Mouse (Mus musculus): Measurements from ENCODE around the gene Sapcd1. TPM values are rescaled to one million over a fixed set of nuclear protein-coding genes. Genes with fewer than 3 reads are reported as not detected.
"Not testable (repeated sequence)": the region's sequence is repeated elsewhere in the genome, so short reads cannot be mapped to it uniquely, and the experiment has no call there.

Sapcd1 gene
- polyA plus RNA-seq, 1 experiment from 2014 or later = 0.64 TPM

GRCm38 (mm10) chr17:35045807-35046680 is 18.2 kb upstream of the Sapcd1 start:
- ATAC-seq = peak; percentile 6
- POLR2A ChIA-PET = interaction anchor here (0.6 kb wide), 1 partner anchor 18 kb away, joined by 3 read pairs; the partner anchor contains the start of gene Sapcd1
- CTCF ChIA-PET = interaction anchor here (1.4 kb wide), 1 partner anchor 16 kb away, joined by 4 read pairs; no protein-coding TSS in a partner anchor
- no peak for TF ChIP-seq CTCF (IDR thresholded peaks at IDR 0.05)
- no peak for DNase-seq (ENCODE audit: low read depth, low spot score)
- H3K27me3 ChIP-seq = no peaks in the 10 kb centered on the region
- in situ Hi-C loops (cut with MboI; ENCODE audit: low pct_unique_long_range_greater_than_20kb) = no loop called here

DNA sequence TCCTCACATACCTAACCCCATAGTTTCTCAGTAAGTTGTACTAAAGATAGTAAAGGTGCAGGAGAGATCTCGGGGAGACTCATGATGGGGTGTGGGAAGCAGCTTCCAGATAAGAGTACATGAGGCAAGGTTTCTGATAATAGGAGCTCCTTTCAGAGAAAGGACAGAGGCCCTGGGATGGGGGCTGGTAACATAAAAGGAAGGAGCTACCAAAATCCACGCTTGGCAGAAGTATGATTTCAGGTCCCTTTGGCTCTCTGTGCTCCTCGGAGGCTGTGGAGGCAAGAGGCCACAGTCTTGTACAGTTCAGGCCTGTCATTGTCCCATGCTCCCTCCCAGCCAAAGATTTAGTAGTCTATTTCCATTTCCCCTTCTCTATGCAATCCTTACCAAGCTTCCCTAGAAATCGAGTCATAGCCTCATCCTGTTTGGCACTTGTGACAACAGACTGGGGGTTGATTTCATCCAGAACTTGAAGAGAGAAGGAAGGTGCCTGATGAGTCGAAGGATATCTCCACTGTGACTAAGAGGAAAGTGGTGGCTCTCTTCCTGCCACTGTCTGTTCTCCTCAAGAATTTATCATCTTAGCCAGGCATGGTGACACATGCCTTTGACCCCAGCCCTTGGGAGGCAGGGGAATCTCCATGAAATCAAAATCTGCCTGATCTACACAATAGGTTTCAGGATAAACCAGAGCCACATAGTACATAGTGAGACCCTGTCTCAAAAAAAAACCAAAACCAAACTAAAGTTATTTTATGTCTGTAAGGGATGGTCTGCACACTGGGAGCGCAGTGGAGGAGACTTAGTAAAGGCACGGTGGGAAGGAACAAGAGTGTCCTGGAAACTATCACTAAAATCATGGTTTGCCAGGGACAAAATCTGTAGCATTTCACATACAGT is 17.3 kb upstream of the Sapcd1 start:
- ChIA-PET POLR2A (interaction anchor here (0.5 kb wide), 2 partner anchors 30 to 119 kb away, joined by 4 to 5 read pairs; no protein-coding TSS in a partner anchor), CTCF (no interaction called here)
- no peaks in the 10 kb centered on the region for H3K27me3 ChIP-seq
- TF ChIP-seq CTCF (IDR thresholded peaks at IDR 0.05) = no peak
- DNase-seq (ENCODE audit: low read depth, low spot score) (no peak), ATAC-seq (no peak)
- in situ Hi-C loops (cut with MboI; ENCODE audit: low pct_unique_long_range_greater_than_20kb) = no loop called here

DNA sequence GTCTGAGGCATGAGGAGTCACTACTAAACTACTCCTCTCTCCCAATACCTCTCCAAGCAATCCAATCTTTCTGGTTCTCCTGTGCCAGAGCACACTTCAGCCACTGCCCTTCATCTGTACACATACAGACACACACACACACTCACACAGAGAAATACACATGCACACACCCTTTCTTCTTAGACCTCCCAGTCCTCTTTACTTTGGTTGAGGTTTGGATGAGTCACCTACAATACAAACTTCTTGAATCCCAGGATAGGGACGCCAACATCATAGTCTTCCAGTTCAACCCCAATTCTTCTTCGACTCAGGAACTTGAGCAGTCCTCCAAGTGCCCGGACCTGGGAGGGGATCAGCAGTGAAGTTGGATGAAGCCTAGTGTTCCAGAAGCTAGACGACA is 16.0 kb upstream of the Sapcd1 start:
- TF ChIP-seq CTCF (IDR thresholded peaks at IDR 0.05) = no peak
- no peaks in the 10 kb centered on the region for H3K27me3 ChIP-seq
- ChIA-PET POLR2A (no interaction called here), CTCF (interaction anchor here (0.7 kb wide), 1 partner anchor 15 kb away, joined by 3 read pairs; no protein-coding TSS in a partner anchor)
- in situ Hi-C loops (cut with MboI; ENCODE audit: low pct_unique_long_range_greater_than_20kb) = no loop called here
- no peak for DNase-seq (ENCODE audit: low read depth, low spot score)
- ATAC-seq = no peak

DNA sequence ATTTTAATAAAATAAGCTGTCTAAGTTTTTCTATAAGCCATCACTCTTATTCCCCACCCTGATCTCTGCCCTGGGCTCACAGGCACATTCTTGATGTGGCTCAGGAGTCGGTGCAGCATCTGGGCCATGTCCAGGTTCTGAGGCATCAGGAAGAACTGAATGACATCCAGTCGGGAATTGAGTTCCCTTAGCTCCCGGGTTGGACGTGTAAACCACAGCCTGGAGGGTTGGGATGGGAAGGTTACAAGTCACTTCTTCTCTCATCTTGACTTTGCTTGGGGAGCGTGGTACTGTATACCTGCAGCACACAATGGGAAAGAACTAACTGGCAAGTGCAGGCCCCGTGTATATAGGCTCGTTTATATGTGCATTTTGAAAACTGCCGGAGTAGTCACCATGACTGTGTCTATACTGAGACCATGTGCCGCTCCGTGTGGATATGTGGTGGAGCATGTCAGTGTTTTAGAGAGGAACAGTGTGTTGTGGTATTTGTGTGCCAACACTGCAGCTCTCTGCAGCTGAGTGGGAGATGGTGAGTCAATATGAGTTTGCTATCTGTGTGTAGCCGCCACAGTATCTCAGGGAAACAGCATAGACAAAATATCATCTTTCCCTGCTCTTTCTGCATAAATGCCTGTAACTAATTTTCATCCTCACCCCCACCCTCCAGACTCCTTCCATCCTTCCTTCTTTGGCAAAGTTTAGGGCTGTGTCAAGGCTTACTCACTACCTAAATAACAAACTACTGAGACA is 11.5 kb upstream of the Sapcd1 start:
- ChIA-PET CTCF (interaction anchor here (1.4 to 2.1 kb wide), 2 partner anchors 10 to 19 kb away, joined by 4 to 8 read pairs; no protein-coding TSS in a partner anchor), POLR2A (interaction anchor here (0.7 kb wide), 1 partner anchor 99 kb away, joined by 4 read pairs; no protein-coding TSS in a partner anchor)
- no peaks in the 10 kb centered on the region for H3K27me3 ChIP-seq
- DNase-seq (ENCODE audit: low read depth, low spot score) (no peak), ATAC-seq (peak; percentile 12)
- in situ Hi-C loops (cut with MboI; ENCODE audit: low pct_unique_long_range_greater_than_20kb) = no loop called here
- TF ChIP-seq CTCF (IDR thresholded peaks at IDR 0.05) = no peak

DNA sequence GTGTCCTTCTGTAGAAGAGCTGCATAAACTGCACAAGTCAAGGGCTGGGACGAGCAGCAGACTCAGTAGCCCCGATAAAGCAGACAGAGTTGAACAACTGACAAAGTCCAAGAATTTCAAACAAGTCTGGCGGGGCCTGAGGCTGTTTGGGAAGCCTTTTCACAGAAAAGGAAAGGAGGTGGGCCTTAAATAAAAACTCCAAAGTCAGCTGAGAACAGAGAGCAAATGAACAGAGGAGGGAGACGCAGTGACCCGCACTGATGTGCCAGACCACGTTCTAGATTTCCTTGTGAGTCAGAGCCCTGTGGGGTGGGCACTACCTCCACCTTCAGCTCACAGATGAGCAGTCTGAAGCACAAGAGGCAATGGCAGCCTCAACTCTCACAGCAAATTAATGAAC is 7.1 kb upstream of the Sapcd1 start:
- ChIA-PET CTCF (interaction anchor here (1.1 to 1.6 kb wide), 2 partner anchors 14 to 79 kb away, joined by 3 read pairs; no protein-coding TSS in a partner anchor), POLR2A (no interaction called here)
- H3K27me3 ChIP-seq = no peaks in the 10 kb centered on the region
- no peak for TF ChIP-seq CTCF (IDR thresholded peaks at IDR 0.05)
- no peak for ATAC-seq
- DNase-seq (ENCODE audit: low read depth, low spot score) = no peak
- in situ Hi-C loops (cut with MboI; ENCODE audit: low pct_unique_long_range_greater_than_20kb) = loop anchor here (5.0 kb wide), 1 partner anchor 52 kb away; the partner anchor contains the start of genes Abhd16a and Ly6g6f

GRCm38 (mm10) chr17:35033703-35034102 is 5.9 kb upstream of the Sapcd1 start:
- DNase-seq (ENCODE audit: low read depth, low spot score); ATAC-seq; H3K27me3 ChIP-seq; POLR2A ChIA-PET; CTCF ChIA-PET: not testable (repeated sequence)
- in situ Hi-C loops (cut with MboI; ENCODE audit: low pct_unique_long_range_greater_than_20kb) = loop anchor here (5.0 kb wide), 1 partner anchor 54 kb away; the partner anchor contains the start of genes Abhd16a and Ly6g6f

GRCm38 (mm10) chr17:35032323-35032870 is 4.6 kb upstream of the Sapcd1 start:
- DNase-seq (ENCODE audit: low read depth, low spot score) = no peak
- in situ Hi-C loops (cut with MboI; ENCODE audit: low pct_unique_long_range_greater_than_20kb) = loop anchor here (5.0 kb wide), 1 partner anchor 55 kb away; the partner anchor contains the start of genes Abhd16a and Ly6g6f
- POLR2A ChIA-PET = no interaction called here

DNA sequence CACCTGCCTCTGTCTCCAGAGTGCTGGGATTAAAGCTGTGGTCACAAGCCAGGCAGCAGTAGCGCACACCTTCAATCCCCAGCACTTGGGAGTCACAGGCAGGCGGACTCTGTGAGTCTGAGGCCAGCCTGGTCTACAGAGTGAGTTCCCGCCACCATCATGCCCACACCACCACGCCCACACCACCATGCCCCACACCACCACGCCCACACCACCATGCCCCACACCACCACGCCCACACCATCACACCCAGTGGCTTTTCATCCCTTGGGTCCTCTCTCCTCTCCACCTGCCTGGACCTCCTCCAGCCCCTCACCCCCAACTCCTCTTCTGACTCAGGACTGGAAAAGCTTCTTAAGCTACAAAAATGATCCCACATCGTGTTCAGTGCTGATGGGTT is 4.1 kb upstream of the Sapcd1 start:
- ATAC-seq (no peak), DNase-seq (ENCODE audit: low read depth, low spot score) (no peak)
- in situ Hi-C loops (cut with MboI; ENCODE audit: low pct_unique_long_range_greater_than_20kb) = loop anchor here (5.0 kb wide), 1 partner anchor 55 kb away; the partner anchor contains the start of genes Abhd16a and Ly6g6f
- H3K27me3 ChIP-seq = no peaks in the 10 kb centered on the region
- no peak for TF ChIP-seq CTCF (IDR thresholded peaks at IDR 0.05)
- CTCF ChIA-PET = no interaction called here
- POLR2A ChIA-PET = no interaction called here

More at GRCm38 (mm10) chr17:35032323-35032870, 4.6 kb upstream of the Sapcd1 start:
- no peak for ATAC-seq
- no peaks in the 10 kb centered on the region for H3K27me3 ChIP-seq
- CTCF ChIA-PET = interaction anchor here (0.9 kb wide), 1 partner anchor 10 kb away, joined by 3 read pairs; no protein-coding TSS in a partner anchor
- TF ChIP-seq CTCF (IDR thresholded peaks at IDR 0.05) = no peak

DNA sequence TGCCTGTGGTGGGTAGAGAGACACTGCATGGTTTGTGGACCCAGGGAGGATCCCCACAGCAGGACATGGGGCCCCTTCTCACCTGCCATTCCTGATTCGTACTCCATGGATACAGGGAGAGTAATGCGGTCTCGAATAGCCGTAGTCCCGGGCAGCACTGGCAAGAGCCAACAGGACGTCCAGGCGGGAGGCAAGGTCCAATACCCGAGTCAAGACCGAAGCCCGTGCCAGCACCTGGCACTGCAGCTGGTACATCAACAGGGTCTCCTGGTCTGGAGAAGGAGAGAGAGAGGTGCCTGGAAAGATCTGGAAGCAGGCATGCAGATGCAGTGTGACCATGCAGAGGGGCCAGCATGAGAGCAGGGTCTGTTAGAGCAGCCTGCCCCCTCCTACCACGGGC is 3.5 kb upstream of the Sapcd1 start:
- no peak for TF ChIP-seq CTCF (IDR thresholded peaks at IDR 0.05)
- ChIA-PET POLR2A (no interaction called here), CTCF (no interaction called here)
- ATAC-seq (no peak), DNase-seq (ENCODE audit: low read depth, low spot score) (no peak)
- in situ Hi-C loops (cut with MboI; ENCODE audit: low pct_unique_long_range_greater_than_20kb) = loop anchor here (5.0 kb wide), 1 partner anchor 56 kb away; the partner anchor contains the start of genes Abhd16a and Ly6g6f
- no peaks in the 10 kb centered on the region for H3K27me3 ChIP-seq

Measured in Patski (cell line).